Mouse (Mus musculus) cerebellum, adult 9-11 months (tissue): Measurements from ENCODE around the gene Tigit.

Experiments used
- DNase-seq: peaks from one replicate; pipeline ENCODE4 v3.0.0; 2022

Tigit gene

GRCm38 (mm10) chr16:43663978-43664579 lies at the start of gene Tigit:
Gene Tigit (minus strand): TSS chr16:43664146.
- no peak for DNase-seq

DNA sequence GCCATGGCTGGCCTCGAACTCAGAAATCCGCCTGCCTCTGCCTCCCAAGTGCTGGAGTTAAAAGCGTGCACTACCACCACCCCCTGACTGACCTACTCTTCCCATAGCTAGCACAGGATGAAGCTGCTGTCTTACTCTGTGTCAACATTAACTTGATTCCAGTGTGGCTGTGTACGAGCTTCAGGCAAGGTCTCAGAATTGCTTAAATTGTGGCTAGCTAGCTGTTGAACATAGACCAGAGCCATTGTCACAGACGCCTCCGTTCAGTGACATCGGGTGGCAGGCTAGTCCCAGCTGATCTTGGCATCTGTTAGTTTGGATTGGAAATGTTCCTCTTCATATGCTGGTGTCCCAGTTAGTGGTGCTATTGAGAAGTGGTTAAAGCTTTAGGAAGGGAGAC lies 47.4 kb upstream of the Tigit start:
- no peak for DNase-seq

DNA sequence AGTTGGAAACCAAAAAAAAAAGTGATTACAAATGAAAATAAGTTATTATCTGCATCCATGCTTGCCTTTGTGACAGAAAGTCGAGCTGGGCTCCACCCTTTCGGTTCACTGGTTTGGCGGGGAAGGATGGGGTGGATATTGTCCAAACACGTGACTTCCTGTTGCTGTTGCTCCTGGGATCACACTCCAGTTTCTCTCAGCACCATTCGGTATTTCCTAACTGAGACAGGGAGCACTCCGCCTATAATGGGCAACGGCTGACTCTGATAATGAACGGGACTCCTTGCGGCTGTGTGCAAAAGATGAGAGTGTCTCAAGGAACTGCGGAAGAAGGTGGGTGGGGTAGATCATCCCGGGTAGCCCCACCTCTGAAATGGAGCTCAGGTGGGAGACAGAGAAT lies 46.7 kb upstream of the Tigit start:
- no peak for DNase-seq

GRCm38 (mm10) chr16:43710134-43710475 lies 46.2 kb upstream of the Tigit start:
- DNase-seq = no peak

DNA sequence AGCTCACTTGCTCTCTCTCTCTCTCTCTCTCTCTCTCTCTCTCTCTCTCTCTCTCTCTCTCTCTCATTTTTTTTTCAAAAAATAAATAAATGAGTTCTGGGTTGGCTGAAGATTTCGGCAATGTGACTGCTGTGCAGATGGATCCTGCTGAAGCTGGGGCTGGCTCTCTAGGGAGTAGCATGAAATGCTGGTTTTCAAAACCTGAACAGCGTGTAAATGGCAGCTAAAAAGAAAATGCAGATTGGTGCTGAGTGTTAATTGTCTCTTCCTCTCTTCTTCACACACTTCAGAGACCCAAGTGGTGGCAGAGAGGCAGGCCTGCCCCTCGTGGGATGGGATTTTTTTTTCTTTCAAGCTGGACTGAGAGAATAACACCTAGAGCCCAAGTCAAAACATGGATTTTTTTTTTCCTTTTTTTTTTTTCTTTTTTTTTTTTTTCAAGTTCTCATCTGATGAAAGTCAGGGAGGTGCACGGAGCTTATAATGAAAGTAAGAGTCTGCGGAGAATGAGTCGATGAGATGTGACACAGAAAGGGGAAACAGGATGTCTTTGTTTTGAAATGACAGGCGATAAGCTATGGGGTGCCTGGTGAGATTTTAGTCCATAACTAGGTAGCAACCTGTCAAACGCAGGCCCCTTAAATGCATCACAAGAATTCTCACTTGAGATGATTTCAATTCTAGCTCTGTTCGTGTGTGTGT lies 45.6 kb upstream of the Tigit start:
- no peak for DNase-seq

- no peak for DNase-seq
These were observed 45.1 kb upstream of the Tigit start for GRCm38 (mm10) chr16:43709062-43709413.

DNA sequence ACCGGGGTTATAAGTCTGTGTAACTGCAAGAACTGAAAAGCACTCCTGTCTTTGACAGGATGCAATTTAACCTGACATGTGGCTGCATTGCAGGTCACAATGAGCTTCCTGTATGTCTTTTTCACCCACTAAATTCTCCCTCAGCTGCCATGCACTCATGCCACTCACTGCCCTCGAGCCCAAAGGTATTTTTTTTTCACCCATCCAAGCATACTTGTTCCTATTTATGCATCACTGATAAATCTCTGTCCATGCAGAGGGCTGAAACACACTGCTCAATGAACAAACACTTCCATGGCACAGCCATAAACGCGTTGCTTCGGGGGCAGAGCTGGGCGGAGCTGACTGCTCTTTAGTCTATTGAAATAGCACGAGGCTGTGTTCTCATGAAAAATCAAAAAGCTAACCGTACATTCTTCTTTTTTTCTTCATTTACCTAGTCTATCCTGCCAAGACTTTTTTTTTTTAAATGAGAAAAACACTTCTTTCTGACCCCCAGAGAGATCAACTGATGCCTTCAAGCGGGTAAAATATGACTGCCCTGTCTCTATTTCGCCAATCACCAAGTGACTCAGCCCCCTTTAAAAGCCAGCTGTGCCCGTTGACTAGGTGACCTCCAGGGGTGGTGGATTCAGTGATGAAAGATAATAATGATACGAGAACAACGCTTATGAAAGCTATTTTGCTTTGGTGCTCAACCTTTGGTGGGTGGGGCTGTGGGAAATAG lies 44.6 kb upstream of the Tigit start:
- DNase-seq = no peak

DNA sequence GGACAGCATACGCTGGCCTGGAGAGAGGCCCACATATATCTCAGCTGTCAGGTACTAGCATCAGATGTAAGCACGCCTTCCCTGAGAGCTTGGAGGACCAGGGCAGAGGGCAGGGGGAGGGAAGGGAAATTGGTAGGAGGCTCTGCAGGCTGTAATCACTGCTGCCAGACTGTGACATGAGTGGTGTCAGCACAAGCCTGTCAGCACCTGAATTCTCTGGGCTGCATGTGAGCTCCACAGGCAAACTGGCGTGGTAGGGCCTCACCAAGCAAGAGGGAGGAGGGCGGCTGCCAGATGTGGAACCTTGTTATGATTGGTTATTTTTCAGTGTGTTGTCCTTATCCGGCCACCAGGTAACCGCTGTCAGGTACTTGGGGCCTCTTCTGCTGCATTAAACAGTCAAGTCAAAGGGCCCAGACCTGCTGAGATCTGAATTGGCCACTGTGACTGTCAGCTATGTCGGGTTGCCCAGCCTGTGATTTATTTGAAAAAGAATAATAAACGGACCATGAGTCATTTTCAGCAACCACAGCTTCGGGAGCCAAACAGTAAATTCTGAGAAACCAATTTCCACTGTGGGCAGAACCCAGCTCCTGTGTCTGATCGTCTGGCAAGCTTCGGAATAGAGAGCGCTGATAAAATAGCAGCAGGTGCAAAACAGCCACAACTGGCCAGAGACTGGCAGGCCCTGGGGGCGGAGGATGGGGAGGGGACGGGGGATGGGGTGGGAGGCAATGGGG lies 38.0 kb upstream of the Tigit start:
- no peak for DNase-seq

- DNase-seq = no peak
These were observed 36.6 kb upstream of the Tigit start for GRCm38 (mm10) chr16:43700575-43700974.

GRCm38 (mm10) chr16:43698735-43699649 lies 35.0 kb upstream of the Tigit start:
- no peak for DNase-seq

DNA sequence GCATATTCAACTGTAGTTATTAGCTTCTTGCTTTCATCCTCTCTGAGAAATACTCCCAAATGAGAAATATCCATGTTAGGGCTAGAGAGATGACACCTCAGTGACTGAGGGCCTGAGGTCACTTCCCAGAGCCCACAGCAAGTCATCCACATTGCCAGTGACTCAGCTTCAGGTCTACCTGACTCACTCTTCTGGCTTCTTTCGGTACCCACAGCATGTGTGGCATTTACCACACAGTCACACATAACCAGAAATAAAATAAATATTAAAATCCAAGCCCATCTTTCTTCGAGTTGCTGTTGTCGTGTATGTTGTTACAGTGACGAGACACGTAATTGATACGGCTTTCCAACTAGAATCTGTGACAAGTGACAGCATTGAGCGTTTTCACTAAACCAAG lies 33.8 kb upstream of the Tigit start:
- no peak for DNase-seq

DNA sequence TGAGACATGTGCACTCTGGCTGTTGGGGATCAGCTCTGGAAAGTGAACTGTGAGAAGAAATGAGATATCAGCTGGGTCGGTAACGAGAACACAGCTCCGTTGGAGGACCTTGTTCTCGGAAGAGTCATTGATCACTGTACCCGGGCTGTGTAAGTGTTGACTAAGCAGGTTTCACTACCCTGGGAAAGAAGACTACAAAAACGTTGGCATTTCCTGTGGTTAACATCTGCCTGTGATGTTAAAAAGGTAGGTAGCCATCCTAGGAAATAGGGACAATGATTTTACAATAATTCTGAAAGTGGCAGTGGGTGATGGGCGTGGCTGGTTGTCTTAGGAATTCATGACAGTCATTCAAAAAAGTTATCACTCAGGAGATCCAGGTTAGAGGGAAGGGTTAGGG lies 31.9 kb upstream of the Tigit start:
- no peak for DNase-seq

GRCm38 (mm10) chr16:43694104-43694503 lies 30.2 kb upstream of the Tigit start:
- no peak for DNase-seq

DNA sequence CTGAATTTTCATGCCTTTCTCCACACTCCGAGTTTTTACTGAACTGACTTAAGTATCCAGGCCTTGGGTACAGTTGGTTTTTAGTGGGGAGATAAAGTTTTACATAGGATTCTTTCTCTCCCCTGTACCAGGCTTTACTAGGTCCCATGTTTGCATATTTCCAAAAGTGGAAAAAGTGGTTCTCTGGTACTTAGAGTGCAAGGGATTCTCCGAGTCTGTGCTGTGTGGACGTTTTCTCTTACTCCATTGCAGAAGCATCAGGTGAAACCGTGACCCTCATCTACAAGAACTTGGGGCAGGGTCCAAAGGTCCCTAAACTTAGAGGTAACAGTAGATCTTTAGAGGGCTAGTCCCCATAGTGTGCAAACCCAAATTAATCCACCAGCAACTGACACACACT lies 28.7 kb upstream of the Tigit start:
- DNase-seq = no peak

DNA sequence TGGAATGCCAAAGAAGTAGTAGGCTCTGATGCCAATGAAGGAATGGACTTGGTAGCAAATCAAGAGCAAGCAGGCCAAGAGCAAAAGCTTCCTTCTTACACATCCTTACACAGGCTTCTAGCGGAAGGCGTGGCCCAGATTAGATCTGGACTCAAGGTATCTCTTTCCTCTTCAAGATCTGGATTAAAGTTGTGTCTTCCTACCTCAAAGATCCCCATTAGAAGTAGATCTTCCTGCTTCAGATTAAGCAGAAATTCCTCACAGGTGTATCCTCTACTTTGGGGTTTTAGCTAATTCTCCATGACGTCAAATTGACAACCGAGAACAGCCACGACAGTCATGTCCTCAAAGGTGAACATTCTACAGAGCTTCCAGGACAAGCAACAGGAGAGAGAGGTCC lies 27.8 kb upstream of the Tigit start:
- no peak for DNase-seq

- DNase-seq = no peak
These were observed 27.0 kb upstream of the Tigit start for GRCm38 (mm10) chr16:43690912-43691311.

GRCm38 (mm10) chr16:43690211-43690690 lies 26.3 kb upstream of the Tigit start:
- DNase-seq = no peak

- no peak for DNase-seq
These were observed 24.0 kb upstream of the Tigit start for GRCm38 (mm10) chr16:43687968-43688367.

DNA sequence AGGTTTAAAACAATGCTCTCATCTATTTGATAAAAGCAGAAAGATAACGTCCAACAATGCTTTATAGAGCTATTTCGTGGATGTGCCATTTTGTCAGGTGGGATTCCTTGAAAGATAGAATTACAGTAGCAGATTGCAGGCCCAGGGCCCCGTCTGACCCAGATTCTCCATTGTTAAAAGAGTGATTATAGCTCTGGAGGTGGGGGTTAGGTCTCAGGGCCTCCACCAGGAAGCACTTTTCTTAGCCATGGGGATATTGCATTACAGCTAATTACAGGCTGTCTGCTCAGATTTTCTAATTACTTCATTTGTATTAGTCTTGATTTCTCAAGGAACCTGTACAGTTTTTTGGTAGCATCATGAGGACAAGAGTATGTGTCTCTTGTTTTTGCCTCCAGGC lies 10.5 kb upstream of the Tigit start:
- DNase-seq = no peak

- no peak for DNase-seq
These were observed 8.8 kb upstream of the Tigit start for GRCm38 (mm10) chr16:43672697-43673096.

DNA sequence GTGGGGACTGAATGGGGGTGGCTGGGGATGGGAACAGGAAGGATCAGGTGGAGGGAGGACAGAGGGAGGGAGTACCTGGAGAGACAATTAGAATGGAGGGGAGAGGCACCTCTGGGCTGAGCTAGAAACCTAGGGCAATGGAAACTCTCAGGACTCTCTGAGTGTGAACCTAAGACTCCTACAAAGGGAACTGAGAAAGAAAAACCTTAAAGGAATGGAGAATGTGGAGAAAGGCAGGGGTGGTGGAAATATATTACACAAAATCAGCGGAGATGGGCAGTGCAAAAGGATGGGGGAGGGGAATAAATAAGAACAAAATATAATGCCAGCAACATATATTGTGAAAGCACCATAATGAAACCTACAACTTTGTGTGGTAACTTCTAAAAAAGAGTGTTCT lies 8.0 kb upstream of the Tigit start:
- DNase-seq = no peak

DNA sequence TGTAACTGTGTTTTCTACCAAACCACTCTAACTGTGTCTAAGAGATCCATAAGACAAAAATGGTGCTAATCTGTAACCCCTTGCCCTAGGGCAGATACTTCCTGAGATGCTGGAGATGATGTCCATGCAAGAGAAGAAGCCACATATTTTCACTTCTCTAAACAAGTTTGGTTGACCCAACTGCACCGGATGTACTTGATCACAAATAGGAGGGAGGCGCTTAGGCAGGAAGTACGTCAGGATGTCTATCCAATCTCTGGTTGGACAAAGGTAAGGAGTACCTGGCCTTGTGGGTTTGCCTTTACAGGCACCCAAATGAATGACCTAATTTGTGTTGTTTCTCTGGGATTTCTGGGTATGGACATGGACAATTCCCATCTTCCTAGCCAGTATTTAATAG lies 4.3 kb upstream of the Tigit start:
- DNase-seq = no peak

DNA sequence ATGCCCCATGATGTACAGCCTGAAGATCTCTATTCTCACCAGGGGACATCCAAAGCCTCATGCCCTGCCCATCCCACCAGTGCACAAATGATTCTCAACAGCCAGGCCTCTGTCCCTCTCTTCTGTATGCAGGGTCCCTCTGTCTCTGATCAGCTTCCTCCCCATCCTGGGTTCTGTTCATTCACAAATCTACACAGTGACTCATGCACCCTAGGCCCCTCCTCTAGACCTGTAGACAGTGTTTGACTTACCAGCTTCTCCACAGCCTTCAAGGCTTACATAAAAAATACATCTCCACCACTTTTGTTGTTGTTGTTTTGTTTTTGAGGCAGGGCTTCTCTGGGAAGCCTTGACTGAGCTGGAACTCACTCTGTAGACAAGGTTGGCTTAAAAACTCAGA lies 915 bp upstream of the Tigit start:
- no peak for DNase-seq
